Mouse (Mus musculus) monocyte, adult 5-6 weeks (primary cell): Measurements from ENCODE around the gene Cox8b. TPM values are rescaled to one million over a fixed set of nuclear protein-coding genes. Genes with fewer than 3 reads are reported as not detected.

ENCODE experiments used
- ATAC-seq: fragments of 153-309, 156-312 bp; replicated peaks from 2 replicates; pipeline ENCODE4 v1.8.0; 2017; ENCODE audit warnings: mild to moderate bottlenecking; ENCODE audit not compliant: low TSS enrichment, insufficient number of reproducible peaks, severe bottlenecking, poor library complexity, low FRiP score
- total RNA-seq: library from RNA; stranded (forward); fragments of 200-1000, 200-491, 200-594 nt; gene quantifications from 3 replicates; pipeline ENCODE4 v1.2.3, GENCODE M21; 2017

The Cox8b gene
- total RNA-seq, 1 experiment from 2014 or later = not detected

- peak; percentile 87 for ATAC-seq
Observed at GRCm38 (mm10) chr7:140881696-140882468, 18.4 kb downstream of the Cox8b start, which contains the start of the genes Psmd13 and Sirt3. Gene Psmd13 (plus strand): TSS chr7:140881968. Gene Sirt3 (minus strand): TSS chr7:140882309.

- ATAC-seq = no peak
Observed at GRCm38 (mm10) chr7:140880865-140881515, 19.3 kb downstream of the Cox8b start.

GRCm38 (mm10) chr7:140880419-140880818, 19.8 kb downstream of the Cox8b start:
- no peak for ATAC-seq

DNA sequence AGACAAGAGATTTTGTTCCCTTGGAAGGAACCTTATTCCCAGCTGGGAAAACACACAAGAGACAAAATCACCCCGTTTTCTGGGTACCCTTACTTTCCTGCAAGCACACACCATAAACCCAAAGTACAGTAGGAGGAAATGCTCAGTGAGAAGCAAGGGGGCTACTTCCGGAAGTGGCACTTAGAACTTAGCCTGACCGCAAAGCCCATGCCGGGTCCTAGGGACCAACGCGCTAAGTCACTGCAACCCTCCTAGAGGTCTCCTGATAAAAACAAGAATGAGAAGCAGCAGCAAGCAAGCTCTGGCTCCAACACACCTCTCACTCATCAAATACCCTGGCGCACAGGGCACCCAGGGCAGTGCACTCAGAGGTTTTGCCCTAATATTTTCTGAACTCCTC, 20.9 kb downstream of the Cox8b start:
- ATAC-seq = no peak

- peak; percentile 58; the same call in 1 of the 2 replicates for ATAC-seq
Observed at GRCm38 (mm10) chr7:140877364-140877763, 22.9 kb downstream of the Cox8b start.

GRCm38 (mm10) chr7:140874224-140874623, 26.0 kb downstream of the Cox8b start:
- ATAC-seq = no peak

- no peak for ATAC-seq
Observed at GRCm38 (mm10) chr7:140864761-140865160, 35.5 kb downstream of the Cox8b start.

DNA sequence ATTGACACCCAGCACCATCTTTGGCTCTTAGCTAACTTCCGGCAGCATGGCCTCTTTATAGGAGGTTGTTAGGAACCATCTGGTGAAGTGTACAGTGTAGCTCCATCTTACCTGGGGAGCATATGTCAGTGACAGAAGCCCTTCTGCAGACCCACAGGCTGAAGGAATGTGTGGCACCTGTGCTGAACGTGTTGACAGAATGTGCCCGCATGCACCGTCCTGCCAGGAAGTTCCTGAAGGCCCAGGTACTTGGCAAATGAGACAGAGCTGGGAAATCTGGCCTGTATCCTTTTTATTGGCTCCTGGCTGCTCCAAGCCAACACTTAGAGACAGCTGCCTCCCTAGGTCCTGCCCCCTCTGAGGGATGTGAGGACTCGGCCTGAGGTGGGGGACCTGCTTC, 39.5 kb downstream of the Cox8b start:
- ATAC-seq = no peak

DNA sequence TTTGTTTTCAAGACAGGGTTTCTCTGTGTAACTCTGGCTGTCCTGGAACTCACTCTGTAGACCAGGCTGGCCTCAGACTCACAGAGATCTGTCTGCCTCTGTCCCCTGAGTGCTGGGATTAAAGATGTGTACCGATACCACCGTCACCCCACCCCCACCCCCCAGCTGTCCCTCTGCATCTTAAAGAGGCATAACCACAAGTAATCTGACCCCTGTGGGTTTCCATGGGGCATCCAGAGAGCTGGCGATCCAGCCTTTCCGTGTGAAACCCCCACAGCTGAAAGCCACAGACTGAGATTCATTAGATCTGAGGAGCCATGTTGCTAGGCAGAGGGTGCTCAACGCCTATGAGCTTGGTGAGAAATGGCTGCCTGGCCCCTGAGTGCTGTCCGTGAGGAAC, 40.2 kb downstream of the Cox8b start:
- ATAC-seq = no peak

- ATAC-seq = no peak
Observed at GRCm38 (mm10) chr7:140858746-140859145, 41.5 kb downstream of the Cox8b start.

- no peak for ATAC-seq
Observed at GRCm38 (mm10) chr7:140857550-140858505, 42.4 kb downstream of the Cox8b start, which contains the start of gene Bet1l. Gene Bet1l (minus strand): TSS chr7:140857577.

GRCm38 (mm10) chr7:140856785-140857549, 43.3 kb downstream of the Cox8b start, which contains the start of gene Ric8a:
Gene Ric8a (plus strand): TSS chr7:140856957.
- ATAC-seq = peak; percentile 78

DNA sequence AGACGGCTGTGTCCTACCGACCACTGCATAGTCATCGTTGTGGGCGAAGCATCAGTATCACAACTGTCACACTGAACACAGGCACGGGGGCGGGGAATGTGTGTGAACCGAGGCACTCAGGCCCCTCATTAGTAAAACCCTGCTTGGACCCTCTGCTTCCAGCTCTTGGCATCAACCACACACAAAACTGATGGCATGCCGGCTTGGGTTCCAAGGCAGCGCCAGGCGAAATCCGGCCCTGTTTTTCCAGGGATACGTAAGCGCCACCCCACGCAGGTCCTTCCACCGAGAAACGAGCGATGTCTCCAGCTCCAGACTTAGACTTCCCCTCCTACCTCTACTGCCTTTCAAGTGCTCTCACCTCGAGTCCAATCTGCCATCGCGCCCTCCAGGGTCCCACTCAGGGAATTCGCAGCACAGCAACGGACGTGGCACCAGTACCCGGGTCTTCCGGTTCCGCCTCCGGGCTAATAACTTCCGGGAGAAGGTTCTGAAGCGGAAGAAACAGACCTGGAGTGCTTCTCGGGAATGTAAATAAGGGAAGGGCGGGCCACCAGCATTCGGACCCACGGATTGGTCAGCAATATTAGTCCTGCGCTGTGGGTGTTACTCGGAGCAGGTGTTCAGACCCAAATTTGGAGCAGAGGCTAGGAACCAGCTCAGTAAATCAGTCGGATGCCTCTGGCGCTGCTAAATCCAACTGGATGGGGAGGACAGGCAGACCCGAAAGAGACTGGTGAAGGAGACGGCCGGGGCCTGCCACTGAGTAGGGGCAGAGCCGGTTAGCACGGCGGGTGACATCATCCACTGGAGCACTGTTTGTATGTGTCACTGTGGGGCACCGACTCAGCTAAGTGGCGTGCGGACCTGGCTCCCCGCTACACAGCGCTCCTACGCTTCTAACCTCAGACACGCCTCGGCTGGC, 44.1 kb downstream of the Cox8b start, which contains the start of gene Gm45785:
Gm45785 (minus strand) TSS at position 472 of the 925 bp plus-strand sequence.
- peak; percentile 76 for ATAC-seq

- ATAC-seq = no peak
Observed at GRCm38 (mm10) chr7:140855181-140855580, 45.1 kb downstream of the Cox8b start.

DNA sequence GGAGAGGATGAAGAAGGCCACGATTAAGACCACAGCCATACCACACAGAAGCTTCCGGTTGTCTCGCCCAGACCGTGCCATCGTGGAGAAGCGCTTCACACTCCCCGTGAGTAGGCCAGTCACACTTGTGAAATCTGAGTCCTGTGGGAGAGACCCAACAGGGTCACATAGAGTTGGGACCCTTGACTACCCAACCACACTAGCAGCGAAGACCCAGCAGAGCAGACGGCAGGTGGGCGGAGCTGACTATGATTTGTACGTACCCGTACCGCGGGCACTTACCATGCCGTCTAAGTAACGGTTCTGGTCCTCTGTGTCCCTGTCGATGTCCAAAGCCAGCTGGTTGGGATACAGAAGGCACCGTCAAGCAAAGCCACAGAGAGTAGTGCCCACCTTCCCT, 45.8 kb downstream of the Cox8b start:
- ATAC-seq = no peak

- no peak for ATAC-seq
Observed at GRCm38 (mm10) chr7:140853386-140853785, 46.9 kb downstream of the Cox8b start.

GRCm38 (mm10) chr7:140851916-140852315, 48.3 kb downstream of the Cox8b start:
- ATAC-seq = no peak
